Mouse (Mus musculus) bone marrow macrophage, adult 2 months (primary cell): ENCODE data around the gene Rasl10b.

Source experiments
- CTCF ChIP-seq: IDR thresholded peaks from 2 replicates; pipeline ENCODE4 v1.5.1; 2012; ENCODE audit warnings: low read depth, mild to moderate bottlenecking, low read length, moderate library complexity
- POLR2A ChIP-seq: IDR thresholded peaks from 2 replicates; pipeline ENCODE4 v1.6.1; 2012; ENCODE audit warnings: mild to moderate bottlenecking, low read depth, low read length, borderline replicate concordance

DNA sequence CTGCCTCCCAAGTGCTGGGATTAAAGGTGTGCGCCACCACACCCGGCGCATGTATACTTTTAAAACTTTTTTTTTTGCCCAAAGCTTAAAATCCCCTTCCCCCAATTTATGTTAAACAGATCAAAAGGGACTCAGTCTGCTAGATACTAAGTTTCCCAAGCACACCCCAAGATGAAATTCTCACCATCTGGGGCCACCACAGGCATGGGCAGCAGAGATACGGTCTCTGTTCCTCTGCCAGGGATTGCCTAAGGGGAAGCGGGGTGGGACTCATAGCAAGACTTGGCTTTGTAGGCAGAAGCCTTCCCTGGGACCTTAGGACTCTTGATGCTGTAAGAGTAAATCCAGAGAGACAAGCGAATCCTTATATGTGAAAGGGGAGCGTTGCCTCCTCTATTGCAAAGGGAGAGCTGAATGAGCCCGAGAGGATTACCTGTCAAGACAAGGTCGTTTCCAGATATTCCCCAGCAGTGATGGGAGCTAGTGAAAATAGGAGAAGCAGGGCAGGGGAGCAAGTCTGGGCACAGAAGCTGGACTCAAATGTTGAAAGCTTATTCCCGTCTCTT is 52.6 kb downstream of the Rasl10b start:
- TF ChIP-seq CTCF, result no peak
- TF ChIP-seq POLR2A, result no peak
